Mouse (Mus musculus): ENCODE results near the gene Kctd3. TPM values are rescaled to one million over a fixed set of nuclear protein-coding genes. Genes with fewer than 3 reads are reported as not detected.
"Not testable (repeated sequence)": the region's sequence is repeated elsewhere in the genome, so short reads cannot be mapped to it uniquely, and the experiment has no call there.

Gene Kctd3
- 10 to 100 TPM; 22.2 to 23.4 TPM for total RNA-seq (2021)

DNA sequence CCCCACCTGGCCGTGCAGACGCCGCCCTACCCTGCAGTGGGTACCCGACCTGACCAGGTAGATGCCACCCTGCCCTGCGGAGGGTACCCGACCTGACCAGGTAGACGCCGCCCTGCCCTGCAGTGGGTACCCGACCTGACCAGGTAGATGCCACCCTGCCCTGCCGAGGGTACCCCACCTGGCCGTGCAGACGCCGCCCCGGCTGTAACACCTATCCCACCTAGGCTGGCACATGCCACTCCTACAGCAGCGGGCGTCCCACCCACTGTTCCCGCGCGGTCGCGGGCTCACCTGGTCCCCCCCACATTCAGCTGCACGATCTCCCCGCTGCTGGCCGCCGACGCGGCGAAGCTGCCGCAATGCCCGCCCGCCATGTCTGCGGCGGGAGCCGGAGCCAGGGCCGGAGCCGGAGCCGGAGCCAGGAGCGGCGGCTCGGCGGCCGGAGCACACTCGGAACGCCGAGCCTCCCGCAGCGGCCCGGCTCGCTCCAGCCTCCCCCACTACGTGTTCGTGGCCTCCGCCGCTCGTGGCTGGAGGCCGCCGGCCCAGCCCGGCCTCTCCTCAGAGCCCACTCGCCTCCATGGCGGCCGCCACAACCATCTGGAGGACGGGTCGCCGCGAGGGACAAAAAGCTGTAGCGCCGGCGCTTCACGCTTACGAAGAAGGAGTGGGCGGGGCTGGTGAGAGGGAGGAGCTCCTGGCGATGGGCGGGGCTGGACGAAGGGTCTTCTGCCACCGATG, at the start of gene Kctd3:
Gene Kctd3 (minus strand): TSS at position 603 of the 741 bp plus-strand sequence.
- DNase-seq = peak; percentile 97 to 100
- intact Hi-C loops (cut with DNase I) = no loop called here

DNA sequence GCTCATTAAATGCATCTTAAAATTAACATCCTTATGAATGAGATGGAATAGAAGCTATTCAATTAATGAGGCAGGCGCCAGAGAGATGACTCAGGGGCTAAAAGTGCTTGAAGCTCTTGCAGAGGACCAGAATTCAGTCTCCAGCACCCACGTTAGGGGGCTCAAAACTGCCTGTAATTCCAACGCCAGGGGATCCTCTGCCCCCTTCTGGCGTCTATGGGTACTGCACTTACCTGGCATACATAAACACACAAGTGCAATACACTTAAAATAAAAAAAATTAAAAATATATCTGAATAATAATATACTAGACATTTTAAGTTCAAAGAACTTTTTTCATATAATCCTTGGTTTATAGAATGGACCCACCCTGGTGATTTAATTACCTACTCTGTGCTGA, 49.8 kb upstream of the Kctd3 start:
- intact Hi-C loops (cut with DNase I) = no loop called here
- no peak for DNase-seq

DNA sequence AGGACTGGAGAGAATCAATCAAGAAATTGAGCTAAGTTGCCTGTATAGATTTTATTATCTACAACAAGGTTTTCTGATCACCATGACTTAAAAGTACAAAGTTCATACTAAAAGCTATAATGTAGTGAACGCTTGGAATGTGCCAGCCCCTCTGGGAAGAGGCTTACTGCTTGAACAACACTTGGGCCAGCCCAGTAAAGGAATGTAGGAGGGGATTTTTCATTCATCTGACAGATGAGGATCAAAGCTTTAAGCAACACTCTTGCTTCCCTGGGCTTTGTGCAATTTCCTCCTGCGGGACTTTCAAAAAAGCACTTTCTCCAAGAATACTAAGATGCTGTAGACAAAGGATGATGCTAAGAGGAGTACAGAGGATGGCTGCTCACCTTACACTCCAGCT, 48.3 kb upstream of the Kctd3 start:
- no peak for DNase-seq
- intact Hi-C loops (cut with DNase I) = loop anchor here (1.0 kb wide), 1 partner anchor 7 kb away; no protein-coding TSS in a partner anchor

DNA sequence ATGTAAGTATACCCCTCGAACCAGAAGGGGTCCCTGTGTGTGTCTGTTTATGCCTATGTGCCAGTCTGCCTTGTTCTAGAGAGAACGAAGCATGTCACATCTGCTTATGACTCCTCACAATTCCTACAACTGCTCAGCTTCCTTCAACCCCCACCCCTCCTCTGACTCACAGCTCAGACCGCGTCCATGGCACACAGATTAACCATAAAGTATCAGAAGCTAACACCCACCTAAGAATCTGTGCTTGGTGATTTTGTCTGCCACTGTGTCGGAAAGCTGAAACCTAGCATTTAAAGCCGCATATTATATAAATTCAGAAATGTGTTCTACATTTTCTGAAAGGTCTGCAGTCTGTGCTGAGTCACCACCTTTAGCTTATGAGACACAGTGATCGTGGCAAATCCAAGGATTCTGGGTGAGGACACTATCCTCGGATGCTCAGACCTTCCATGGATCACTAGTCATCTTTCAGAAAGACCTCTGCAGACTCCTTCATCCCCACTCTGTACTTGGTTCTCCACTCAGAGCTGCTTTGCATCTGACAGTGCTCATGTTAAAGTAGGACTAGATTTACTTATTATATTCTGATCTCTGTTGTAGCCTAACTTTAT, 47.4 kb upstream of the Kctd3 start:
- no peak for DNase-seq
- intact Hi-C loops (cut with DNase I) = loop anchor here (1.0 kb wide), 1 partner anchor 8 kb away; no protein-coding TSS in a partner anchor

DNA sequence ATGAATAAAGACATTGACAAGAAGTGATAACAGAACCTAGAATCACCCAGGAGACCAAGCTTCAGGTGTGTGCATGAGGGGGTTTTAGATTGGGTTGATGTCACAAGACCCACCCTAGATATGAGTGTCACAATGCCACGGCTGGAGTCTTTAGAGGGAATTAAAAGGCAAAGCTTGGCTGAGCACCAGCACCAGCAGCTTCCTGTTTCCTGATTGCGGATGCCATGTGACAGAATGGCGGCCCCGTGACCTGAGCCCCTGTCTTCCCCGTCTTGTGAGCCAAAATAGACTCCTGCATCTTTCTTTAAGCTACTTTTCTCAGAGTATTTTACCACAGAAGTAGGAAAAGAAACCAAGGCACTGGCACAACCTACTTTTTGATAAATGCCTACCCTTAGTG, 46.5 kb upstream of the Kctd3 start:
- intact Hi-C loops (cut with DNase I) = no loop called here

DNA sequence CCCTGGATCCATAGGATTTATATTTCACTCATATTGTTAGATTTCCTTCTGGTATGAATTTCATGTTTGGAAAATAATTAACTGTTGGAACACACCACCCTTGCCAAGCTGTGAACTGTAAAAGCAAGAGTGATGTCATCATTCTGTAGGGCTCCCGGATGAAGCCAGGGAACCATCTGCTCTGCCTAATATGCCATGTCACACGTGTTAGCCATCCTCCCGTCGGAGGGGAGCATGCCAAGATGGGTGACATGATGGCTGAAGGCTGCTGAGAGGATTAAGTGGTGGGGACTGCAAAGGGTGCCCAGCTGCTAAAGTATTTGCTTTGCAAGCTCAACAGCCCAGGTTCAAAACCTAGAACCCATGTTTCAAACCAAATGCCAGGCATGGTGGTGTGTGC, 44.5 kb upstream of the Kctd3 start:
- intact Hi-C loops (cut with DNase I) = no loop called here
- DNase-seq = no peak

More for the DNA sequence above, 46.5 kb upstream of the Kctd3 start:
- DNase-seq = no peak

DNA sequence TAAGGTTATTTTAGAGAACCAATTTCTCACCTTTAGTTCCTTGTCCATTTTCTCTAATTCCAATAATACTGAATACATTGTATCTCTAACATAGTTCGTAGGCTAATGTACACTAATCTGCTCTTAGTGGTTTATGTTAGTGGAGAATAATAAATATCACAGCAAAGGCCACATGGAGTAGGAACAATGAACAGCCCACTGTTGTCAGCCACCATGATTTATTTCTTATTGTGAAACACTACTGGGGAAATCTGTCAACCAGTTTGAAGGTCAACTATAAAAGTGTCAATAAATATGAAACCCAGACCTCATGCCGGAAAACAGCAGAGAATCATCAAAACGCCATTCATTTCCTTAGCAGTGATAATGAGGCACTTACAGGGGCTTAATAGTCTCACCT, 42.5 kb upstream of the Kctd3 start:
- DNase-seq = no peak
- intact Hi-C loops (cut with DNase I) = no loop called here

DNA sequence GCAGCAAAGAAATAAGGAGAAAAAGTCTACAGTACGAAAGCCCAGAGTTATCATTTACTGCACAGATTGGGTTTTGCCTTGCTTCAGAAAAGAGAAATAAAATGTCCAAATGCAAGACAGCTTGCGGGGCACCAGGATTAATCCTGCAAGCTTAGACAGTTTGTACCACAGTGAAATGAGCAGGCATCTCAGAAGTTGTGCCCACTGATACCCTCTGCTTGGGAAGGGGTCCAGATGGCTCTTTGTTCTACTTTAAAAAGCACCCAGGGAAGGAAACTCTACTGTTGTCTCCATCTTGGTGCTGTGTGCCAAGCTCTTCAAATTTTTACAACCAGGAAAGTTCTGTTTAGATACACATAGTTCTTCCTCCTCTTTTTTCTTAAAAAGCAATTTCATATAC, 40.7 kb upstream of the Kctd3 start:
- intact Hi-C loops (cut with DNase I) = no loop called here
- no peak for DNase-seq

DNA sequence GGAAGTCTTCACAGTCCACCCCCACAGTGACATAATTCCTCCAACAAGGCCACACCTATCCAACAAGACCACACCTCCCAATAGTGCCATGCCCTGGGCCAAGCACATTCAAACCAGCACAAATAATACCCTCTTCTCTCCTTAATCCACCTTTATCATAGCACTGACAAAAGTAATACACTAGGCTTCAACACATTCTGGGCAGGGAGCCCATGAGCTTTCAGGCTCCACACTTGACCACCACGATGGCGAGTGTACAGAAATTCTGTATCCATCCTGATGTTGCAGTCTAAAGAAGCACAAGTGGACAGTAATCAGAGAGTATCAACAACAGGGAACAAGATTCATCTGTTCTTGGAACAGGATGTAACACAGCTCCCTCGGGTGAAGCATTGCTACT, 40.3 kb upstream of the Kctd3 start:
- no peak for DNase-seq
- intact Hi-C loops (cut with DNase I) = no loop called here

DNA sequence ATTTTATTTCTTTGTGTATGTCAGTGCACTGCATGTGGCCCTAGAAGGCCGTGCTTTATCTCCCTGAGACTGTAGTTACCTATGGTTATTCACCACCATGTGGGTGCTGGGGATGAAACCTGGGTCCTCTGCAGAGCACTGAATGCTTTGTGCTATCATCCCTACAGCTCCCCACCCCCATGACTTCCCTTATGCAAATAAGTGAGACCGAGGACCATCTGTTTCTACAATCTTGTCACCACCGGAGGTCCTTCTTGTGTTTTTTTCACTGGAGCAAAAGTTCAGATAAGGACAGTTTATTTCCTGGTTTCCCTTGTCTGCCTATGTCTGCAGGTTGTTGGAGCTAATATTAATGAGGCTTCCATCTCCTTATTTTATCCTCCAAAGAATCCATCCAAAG, 39.2 kb upstream of the Kctd3 start:
- no peak for DNase-seq
- intact Hi-C loops (cut with DNase I) = no loop called here

DNA sequence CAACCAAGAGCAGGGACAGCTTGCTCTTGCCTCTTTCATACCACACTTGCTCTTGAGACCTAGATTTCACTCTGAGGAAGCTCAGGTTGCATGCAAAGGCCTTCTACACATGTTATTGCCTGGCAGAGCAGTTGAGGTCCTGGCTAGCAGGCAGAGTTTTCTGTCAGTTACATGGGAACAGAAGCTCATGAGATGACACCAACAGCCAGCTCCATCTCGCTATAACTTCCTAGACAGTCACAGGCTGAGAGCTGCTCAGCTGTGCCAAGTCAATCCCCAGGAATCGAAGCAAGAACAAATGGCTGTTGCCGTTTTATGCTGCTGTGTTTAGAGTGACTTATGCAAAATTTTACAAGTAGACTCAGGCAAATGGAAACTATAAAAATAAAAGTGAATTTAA, 38.7 kb upstream of the Kctd3 start:
- DNase-seq = no peak
- intact Hi-C loops (cut with DNase I) = no loop called here

DNA sequence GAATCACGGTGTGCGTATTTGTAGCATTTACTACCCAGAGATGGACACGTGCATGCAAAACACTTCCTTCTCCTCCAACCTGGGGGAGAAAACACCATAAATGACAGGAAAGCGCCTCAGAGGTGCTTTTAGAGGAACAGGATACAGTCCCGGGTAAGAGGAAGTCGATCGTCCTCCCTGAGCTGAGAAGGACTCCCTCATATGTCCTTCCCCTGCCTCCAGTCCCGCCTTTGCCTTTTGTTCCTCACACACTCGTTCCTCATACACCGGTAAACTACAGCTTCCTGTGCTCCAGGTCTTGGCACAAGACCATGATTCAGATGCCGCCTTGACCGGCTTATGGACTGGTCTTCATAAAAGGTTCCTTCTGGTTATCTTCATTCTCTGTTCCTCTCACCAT, 33.6 kb upstream of the Kctd3 start:
- intact Hi-C loops (cut with DNase I) = loop anchor here (5.0 kb wide), 1 partner anchor 36 kb away; no protein-coding TSS in a partner anchor
- DNase-seq = peak in 1 of 2 experiments; percentile 12

DNA sequence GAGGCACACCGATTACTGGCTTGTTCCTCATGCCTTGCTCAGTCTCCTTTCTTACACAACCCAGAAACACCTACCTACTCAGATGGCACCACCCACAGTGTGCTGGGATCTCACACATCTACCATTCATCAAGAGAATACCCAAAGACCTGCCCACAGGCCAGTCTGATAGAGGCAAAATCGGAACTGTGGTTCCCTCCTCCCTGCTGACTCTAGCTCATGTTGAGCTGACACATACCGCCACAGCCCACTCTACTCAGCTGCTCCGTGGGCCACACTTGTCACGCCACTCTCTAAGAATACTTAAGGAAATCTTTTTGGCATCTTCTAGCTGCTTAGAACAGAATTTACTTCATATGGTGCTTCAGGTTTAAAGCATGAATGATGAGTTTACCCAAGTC, 31.7 kb upstream of the Kctd3 start:
- intact Hi-C loops (cut with DNase I) = no loop called here
- DNase-seq = no peak

DNA sequence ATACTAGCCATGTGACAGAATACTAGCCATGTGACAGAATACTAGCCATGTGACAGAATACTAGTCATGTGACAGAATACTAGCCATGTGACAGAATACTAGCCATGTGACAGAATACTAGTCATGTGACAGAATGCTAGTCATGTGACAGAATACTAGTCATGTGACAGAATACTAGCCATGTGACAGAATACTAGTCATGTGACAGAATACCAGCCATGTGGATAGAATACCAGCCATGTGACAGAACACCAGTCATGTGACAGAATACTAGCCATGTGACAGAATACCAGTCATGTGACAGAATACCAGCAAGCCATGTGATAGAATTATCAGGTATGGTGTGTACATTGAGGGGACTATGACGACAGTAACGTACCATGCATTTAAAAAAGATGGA, 25.2 kb upstream of the Kctd3 start:
- DNase-seq; intact Hi-C loops (cut with DNase I): not testable (repeated sequence)

DNA sequence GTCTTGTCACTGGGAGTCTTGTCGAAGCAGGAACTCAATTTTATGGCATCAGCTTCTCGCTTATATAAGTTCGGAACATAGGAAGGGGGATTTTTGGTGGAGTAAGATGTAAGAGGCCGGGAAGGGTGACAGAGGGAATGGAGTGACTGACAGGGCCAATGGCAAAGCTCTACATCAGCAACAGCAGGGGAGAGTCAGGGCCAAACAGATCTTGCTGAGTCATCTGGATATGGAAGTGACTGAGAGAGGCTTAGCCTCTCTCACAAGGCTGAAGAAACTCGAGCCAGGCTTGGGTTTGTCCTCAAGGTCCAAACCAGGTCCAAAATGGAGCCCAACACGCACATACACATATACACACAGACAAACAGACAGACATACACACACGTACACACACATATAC, 23.3 kb upstream of the Kctd3 start:
- intact Hi-C loops (cut with DNase I) = no loop called here
- DNase-seq = no peak

DNA sequence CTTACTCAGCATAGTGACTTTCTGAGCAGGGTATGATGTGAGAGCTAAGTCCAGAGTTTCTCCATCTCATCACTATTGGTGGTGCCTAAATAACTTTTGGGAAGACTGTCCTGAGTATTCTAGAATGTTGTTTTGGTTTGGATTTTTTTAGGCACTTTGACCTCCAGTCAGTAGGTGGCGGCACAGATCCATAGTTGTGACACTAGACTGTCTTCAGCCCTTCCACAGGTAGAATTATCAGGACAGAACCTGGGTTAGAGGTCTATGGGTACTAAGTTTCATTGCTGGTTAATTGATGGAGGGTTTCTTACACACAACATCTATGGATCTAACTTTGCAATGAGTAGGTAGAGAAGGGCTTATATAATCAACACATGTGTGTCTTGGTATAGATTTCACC, 20.6 kb upstream of the Kctd3 start:
- DNase-seq = peak in 1 of 2 experiments; percentile 32
- intact Hi-C loops (cut with DNase I) = loop anchor here (1.0 to 10.0 kb wide), 6 partner anchors 149 to 599 kb away; no protein-coding TSS in a partner anchor

DNA sequence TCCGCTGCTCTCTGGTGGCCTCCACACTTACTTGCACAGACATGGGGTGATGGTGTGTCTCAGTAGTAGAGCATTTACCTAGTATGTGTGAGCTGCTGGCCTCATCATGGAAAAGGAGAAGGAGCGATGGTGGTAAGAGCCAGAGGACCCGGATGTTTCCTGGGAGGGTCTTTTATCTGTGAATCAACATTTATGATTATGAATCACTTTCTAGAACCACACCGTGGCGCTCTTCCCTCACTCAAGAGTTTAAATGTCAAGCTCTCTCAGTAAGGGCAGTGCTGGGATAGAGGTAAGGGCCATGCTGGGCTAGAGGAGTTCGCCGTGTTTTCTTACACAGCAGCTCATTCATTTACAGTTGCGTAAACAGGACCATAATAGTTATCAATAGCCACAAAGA, 19.2 kb upstream of the Kctd3 start:
- intact Hi-C loops (cut with DNase I) = loop anchor here (5.0 to 10.0 kb wide), 5 partner anchors 150 to 600 kb away; no protein-coding TSS in a partner anchor
- peak in 1 of 2 experiments; percentile 11 for DNase-seq

DNA sequence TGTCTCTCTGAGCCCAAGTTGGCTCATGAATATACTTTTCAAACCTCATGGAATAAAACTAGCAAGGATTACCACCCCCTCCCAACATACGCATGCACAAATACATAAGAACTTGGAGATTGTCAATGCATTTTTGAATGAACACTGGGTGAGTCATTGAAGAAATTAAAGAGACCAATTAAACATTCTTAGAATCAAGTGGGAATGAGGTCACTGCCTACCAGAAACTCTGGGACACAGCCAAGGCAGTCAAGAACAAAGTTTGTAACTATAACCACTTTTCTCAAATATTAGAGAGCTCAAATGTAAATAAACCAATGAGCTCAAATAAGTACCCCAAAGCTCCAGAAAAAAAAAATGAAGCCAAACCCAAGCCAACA, 16.1 kb upstream of the Kctd3 start:
- intact Hi-C loops (cut with DNase I) = loop anchor here (1.0 to 10.0 kb wide), 4 partner anchors 291 to 904 kb away; no protein-coding TSS in a partner anchor

DNA sequence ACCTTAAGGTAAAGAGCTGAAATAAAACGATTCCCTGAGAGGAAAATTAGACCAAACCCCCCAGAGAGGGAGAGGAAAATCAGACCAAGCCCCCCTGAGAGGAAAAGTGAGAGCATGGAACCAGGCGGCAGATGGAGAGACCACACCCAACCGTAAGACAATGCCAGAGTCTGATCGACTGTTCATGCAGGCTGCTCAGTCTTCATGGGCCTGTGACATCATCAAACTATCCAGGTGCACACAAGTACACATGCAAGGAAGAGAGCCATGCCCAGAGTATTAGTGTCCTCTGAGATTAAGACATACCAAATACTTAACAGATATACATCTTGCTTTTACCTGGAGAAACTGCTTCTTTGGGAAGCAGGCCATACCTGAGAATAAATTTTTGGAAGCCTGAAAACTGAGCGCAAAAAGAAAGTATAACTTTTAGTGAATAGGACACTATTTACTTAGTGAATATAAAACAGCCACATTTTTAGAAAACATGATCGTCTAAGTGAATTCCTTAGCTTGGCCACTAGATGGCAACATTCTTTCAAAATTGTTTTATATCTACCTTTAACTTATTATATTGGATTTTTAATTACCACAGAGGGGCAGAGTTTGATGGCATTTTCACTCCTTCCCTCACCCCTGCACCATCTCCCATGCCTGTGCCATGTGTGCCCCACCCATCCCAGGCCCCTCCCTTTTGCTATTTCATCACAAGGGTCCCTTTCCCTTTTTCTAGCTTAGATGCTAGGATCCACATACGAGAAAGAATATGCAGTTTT, 15.5 kb upstream of the Kctd3 start:
- DNase-seq = no peak
- intact Hi-C loops (cut with DNase I) = loop anchor here (1.0 to 10.0 kb wide), 4 partner anchors 292 to 904 kb away; no protein-coding TSS in a partner anchor

More for the DNA sequence above, 16.1 kb upstream of the Kctd3 start:
- DNase-seq = no peak

DNA sequence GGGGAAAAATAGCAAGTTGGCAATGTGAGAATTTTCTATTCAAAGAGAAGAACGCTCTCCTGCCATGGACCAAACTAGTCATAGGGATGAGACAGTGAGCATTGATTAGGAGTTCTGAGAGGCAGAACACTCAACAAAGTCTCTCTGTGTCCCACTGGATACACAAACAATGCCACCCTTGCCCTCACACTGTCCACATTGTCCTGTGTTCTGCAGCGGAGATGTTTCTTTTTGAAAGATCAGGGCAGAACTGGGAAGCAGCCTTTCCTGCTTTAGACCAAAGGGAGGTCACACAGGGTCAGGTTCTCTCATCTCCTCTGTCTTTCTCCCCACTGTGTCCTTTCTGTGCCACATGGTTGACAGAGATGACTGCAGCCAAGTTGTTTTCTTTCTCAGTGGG, 7.7 kb upstream of the Kctd3 start:
- DNase-seq = no peak
- intact Hi-C loops (cut with DNase I) = no loop called here

DNA sequence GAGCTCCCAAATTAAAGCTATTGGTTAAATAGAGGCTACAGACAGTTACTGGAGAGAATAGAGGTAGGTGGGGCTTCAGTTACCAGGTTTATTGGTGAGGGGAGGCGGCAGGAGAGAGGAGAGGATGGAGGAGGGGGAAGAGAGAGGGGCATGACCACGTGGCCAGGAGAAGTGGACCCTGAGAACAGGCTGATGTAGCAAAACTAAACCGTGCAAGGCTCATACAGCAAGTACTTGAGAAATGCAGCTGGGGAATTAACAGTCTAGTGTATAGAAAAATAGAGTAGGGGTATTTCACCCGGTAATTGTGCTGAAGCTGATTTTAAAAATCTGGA, 5.9 kb upstream of the Kctd3 start:
- intact Hi-C loops (cut with DNase I) = no loop called here
- no peak for DNase-seq

Measured in heart, postnatal 36 days (tissue).